14 mouse cellular contexts compared by ENCODE assay signal in the genomic region with DNA sequence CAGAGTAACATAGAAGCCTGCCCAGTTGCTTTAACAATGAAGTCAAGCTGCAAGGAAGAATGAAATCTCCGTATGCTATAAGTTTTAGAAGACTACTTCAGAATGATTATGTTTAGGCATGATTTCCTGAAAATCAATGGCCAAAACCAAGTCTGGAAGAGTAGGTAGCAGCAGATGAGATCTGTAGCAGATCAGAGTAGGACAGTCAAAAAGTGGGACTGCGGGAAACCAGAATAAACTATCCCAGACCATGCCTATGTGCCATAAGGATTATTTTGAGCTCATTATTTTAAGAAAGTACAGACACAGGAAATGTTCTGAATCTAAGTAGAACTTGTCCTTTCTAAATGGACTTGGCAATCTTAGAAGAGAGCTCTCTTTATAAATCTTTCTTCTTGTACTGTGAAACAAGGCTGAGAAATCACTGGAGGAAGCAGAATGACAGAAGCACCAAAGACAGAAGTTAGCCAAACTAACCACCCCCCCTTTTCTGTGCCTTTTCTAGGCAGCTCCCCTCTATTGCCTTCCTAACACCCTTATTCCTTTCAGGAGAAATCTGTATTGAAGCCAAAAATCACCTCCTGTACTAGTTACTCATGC.
"Had no signal": no experiment of that assay in that cellular context is flagged by ENCODE, and none has a peak within 500 bp of the region (broad histone marks: within the 10 kb centered on the region; RNA-seq: fewer than 3 reads in every experiment).

No protein-coding gene starts in this region.

- DNase-seq: liver, postnatal 0 days; lung, adult 2 months; lung, postnatal 14 days; lung, postnatal 36 days; retina, postnatal 1 day; right cerebral cortex, postnatal 14 days; right cerebral cortex, postnatal 4 days; spleen, adult 18-20 months; thymus, adult 2 months; thymus, postnatal 25 days; thymus, postnatal 4 days had no signal

- ATAC-seq: liver, postnatal 0 days; lung, postnatal 0 days; midbrain, embryonic 13.5 days; midbrain, embryonic 15.5 days had no signal
